Mouse (Mus musculus): ENCODE results near the gene Fat4.

The Fat4 gene

GRCm38 (mm10) chr3:38962328-38962727 lies 75.6 kb downstream of the Fat4 start:
- no peak for DNase-seq (ENCODE audit: low read depth, low spot score)

GRCm38 (mm10) chr3:38967480-38967879 lies 80.7 kb downstream of the Fat4 start:
- no peak for DNase-seq (ENCODE audit: low read depth, low spot score)

- DNase-seq (ENCODE audit: low read depth, low spot score), result no peak
Observed at GRCm38 (mm10) chr3:38986379-38986778, 99.6 kb downstream of the Fat4 start.

GRCm38 (mm10) chr3:38989181-38989580 lies 102.4 kb downstream of the Fat4 start:
- DNase-seq (ENCODE audit: low read depth, low spot score), result no peak

- DNase-seq (ENCODE audit: low read depth, low spot score), result no peak
Observed at GRCm38 (mm10) chr3:39000011-39000410, 113.3 kb downstream of the Fat4 start.

- DNase-seq (ENCODE audit: low read depth, low spot score), result no peak
Observed at GRCm38 (mm10) chr3:39010544-39010943, 123.8 kb downstream of the Fat4 start.

- no peak for DNase-seq (ENCODE audit: low read depth, low spot score)
Observed at GRCm38 (mm10) chr3:39017633-39018032, 130.9 kb downstream of the Fat4 start.

- no peak for DNase-seq (ENCODE audit: low read depth, low spot score)
Observed at GRCm38 (mm10) chr3:39036113-39036512, 149.4 kb downstream of the Fat4 start.

- DNase-seq (ENCODE audit: low read depth, low spot score), result no peak
Observed at GRCm38 (mm10) chr3:39046425-39046824, 159.7 kb downstream of the Fat4 start.

GRCm38 (mm10) chr3:39047621-39048303 lies 161.0 kb downstream of the Fat4 start:
- DNase-seq (ENCODE audit: low read depth, low spot score), result no peak

- no peak for DNase-seq (ENCODE audit: low read depth, low spot score)
Observed at GRCm38 (mm10) chr3:39048304-39048667, 161.5 kb downstream of the Fat4 start.

- DNase-seq (ENCODE audit: low read depth, low spot score), result no peak
Observed at GRCm38 (mm10) chr3:39050130-39050529, 163.4 kb downstream of the Fat4 start.

- no peak for DNase-seq (ENCODE audit: low read depth, low spot score)
Observed at GRCm38 (mm10) chr3:39053072-39053471, 166.3 kb downstream of the Fat4 start.

Data from ZHBTc4 (cell line).